Mouse (Mus musculus) v-Abl transformed pro-B cells (cell line): ENCODE data around the gene Sntg2.

ENCODE experiments used
- in situ Hi-C, 2 experiments: fragments of 400-800 bp; cut with MboI; formaldehyde crosslinking; loops; one replicate each; pipeline ENCODE4 v1.15.1; 2025; ENCODE audit not compliant: unreplicated experiment in 2 of 2

Sntg2 gene

DNA sequence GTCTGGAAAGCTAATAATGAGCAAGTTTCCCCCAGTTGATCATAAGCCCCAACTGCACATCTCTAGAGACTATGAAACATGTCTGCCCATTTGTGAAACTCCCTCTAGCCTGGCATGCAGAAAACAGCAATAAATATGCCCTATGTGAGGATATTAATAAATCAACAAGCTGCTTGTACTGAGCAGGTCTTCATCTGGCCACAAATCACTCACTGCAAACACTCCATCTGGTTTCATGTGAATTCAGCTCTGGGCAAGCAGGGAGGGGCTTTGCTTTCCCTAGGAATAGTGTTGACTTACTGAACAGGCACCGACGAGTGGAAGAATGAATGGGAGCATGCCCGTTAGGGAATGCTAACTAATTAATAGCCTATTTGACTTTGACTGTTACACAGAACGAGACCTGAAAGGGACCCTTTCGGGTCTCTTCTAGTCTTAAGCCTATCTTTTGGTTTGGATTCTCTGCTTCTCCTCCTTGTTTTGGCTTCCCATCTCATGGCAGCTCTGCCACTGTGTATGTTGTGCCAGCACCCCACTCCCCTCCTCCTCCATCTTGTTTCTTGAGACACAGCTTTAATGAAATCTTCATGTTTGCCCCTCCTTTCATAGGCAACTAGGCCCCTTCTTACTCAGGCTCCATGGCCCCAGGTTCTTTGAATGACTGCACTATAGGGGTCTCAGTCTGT, 86.1 kb downstream of the Sntg2 start:
- in situ Hi-C loops, result no loop called here

DNA sequence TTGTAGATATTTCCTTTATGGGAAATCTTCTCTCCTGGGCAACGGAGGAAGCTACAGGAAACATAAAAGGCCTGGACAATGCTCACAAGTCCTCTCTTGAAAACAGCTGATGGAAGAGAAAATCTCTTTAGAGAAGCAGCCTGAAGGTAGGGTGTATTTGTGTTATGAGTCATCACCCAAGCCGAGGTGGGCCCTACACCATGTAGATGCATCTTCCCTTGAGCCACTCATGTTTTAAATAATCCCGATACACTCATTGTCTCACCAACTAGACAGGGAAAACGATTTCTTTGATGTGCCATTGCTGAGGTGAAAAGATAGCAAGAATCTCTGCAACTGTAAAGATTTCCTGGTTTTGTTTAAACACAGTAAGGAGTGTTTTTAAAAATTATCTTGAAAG, 89.4 kb downstream of the Sntg2 start:
- in situ Hi-C loops, result no loop called here

DNA sequence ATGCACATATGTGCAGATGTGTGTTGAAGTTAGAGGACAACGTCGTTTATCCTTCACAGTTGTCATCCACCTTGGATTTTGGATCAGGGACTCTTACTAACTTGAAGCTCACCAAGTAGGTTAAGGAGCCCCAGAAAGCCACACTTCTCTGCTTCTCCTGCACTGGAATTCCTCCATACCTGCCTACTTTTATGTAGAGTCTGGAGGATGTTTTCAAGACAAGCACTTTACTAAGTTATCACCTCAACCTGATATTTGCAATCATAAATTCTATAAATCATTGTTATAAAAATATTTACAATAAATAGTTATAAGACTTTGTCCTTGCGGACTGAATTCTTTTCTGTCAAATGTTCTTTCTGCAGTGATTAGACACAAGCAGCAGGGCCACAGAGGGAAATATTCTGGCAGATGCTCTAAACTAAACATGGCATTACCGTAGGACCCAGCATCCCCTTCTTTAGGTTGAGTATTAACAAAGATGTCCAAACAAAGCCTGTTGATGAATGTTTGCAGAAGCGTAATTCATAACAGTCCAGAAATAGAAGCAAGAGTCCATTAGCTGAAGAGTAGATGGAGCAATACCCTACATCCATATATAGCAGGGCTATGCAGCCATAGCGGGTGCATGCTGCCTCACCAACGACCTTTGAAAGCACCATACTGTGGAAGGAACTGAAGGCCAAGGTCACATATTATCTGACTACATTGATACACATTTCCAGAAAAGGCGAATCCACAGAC, 100.8 kb downstream of the Sntg2 start:
- in situ Hi-C loops, result no loop called here

DNA sequence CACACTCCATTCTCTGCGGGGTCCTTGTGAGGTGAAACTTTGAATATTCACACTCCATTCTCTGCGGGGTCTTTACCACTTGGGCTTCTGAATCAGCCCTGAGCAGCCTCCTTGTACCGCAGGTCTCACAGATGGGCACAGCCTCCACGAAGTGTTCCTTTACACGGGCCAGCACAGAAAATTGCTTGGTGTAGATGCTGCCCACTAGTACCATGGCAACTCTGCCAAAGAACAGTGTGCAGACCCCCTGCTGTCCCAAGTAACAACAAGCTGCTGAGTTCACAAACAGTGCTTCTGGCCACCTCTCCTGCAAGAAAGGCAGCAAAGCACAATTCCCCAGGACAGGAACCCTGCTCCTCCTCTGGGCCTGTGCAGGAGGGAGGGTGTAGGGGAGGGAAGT, 109.0 kb downstream of the Sntg2 start:
- in situ Hi-C loops, result no loop called here

DNA sequence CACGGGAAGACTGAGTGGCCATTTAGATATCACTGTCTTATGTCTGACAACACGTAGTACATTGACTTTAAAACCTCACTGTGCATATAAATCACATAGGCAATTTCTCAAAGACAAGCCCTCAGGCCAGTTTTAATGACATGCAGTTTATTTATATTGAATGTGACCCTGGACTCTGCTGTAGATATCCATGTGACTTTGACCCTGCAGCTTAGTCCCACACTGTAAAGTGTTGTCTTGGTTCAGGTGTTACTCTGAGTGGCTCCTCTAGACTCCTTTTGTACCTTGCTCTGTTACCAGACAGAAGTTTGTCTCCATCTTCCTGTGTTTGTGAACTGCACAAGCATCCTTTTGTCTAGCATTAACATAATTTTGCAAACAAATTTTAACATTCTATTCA, 112.0 kb downstream of the Sntg2 start:
- in situ Hi-C loops, result no loop called here

DNA sequence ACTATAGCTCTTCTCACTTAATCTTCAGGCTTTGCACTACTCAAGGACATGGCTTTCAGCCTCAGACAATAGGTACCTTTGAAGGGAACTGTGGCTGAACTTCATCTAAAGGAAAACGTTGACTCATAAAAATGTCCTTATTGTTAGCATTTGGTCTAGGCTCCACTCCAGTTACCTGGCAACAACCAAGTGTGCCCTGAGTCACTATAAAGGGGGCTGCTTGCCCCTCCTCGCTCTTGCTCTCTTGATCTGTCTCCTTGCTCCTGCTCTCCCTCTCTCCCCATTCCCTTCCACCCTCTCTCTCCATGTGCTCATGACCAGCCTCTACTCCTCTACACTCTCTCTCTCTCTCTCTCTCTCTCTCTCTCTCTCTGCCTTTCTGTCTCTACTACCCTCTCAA, 114.5 kb downstream of the Sntg2 start:
- in situ Hi-C loops, result no loop called here

DNA sequence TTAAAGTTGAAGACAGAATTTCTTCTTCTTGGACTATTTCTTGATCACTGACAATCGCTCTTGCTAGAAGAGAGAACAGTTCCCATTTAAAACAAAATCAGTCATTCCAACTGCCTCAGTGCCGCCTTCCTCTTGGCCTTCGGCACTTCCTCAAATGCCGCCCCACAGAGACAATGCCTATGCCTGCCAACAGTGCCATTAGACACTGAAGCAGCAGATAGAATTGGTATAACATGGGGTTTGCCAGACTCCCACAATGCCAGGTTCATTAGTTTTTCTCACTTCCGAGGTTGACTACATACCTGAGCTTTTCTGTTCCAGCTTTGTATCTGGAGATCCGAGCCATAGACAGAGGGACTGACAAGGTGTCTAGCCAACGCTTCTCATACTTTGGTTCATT, 115.5 kb downstream of the Sntg2 start:
- in situ Hi-C loops, result no loop called here

DNA sequence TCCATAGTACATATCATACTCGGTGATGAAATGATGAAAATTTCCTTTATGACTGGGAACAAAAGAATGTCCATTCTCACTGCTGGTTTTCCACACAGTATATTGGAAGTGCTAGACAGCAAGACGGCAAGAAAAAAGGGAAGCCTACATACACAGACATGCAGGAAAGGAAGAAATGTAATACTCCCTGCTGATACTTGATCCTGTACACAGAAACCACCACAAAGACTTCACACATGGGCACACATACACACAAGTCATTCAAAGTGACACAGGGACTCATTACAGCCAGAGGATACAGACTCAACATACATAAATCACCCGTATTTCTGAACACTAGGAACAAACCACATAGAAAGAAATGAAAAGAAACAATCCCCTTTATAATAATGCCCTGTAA, 117.0 kb downstream of the Sntg2 start:
- in situ Hi-C loops, result no loop called here

DNA sequence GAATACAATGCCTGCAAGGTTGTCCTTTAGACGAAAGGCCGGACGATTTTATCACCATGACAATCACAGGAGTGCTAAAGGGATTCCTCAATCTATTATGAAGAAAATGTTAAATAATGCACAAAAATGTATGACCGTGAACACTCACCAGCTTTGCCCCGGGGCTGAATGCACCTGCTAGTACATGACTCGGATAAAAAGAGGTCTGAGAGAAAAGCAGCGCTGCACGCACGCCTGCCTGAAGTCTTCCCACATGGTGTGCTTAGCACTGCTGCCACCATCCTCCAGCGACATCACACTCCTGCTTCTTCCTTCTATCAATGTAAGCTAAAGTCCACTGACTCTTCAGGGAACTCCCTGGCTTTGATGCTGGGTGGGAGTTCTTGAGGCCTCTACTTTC, 118.6 kb downstream of the Sntg2 start:
- in situ Hi-C loops, result no loop called here

DNA sequence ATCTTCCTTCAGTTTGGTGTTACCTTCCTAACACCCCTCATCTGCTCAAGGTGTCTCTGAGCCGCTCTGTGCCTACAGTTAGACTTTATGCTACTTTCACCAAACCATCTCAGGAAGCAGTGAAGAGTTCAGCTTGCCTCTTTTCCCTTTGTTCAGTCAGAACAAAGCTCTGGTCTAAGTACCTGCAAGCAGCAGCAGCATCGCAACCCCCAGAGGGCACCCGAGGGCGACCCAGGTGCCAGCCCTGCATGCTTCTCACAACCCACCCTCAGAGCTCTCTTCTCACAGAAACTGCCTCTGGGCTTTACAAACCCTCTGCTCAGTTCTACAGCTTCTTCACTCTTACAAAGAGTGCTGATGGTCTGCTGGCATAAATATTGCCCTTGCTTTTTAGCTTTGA, 120.8 kb downstream of the Sntg2 start:
- in situ Hi-C loops, result no loop called here

DNA sequence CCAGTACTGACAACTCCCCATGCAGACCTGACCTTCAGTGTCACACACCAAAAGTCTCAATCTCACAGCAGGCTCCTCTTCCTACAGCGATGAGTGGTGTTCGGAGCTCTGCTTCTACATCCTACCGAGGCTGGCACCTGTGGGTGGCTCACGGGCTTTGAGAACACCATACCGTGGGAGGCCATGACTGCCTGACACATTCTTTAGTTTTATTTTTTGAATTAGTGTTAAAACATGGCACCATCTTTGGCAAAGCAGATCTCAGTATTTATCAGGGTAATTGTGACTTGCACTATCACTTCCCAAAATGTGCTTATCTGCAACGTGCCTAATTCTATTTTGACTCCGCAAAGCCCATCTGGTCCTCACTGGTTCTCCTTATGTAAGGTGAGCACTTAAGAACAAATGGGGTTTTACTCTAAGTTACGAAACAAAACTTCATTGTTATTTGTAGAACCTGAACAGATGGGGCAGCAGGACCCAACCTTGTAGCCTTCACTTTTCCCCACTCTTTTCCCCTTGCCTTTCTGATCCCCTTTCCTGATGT, 121.8 kb downstream of the Sntg2 start:
- in situ Hi-C loops, result no loop called here

DNA sequence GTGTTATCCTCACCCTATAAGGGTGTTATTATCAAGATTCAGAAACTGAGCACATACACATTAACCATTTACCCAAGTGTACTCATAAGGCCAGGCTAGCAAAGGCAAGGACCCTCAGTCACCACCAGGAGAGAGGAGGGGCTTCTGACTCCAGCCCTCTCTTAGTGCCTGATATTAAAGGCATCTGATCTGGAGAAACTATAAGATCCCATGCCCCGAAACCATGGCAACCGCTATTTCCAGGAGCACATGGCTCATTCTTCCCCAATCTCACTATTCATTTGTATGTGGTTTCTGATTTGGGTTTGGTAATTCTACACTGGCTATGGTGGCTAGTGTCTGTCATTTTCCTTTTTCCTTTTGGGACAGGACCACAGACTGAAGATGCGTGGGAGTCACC, 124.1 kb downstream of the Sntg2 start:
- in situ Hi-C loops, result no loop called here

DNA sequence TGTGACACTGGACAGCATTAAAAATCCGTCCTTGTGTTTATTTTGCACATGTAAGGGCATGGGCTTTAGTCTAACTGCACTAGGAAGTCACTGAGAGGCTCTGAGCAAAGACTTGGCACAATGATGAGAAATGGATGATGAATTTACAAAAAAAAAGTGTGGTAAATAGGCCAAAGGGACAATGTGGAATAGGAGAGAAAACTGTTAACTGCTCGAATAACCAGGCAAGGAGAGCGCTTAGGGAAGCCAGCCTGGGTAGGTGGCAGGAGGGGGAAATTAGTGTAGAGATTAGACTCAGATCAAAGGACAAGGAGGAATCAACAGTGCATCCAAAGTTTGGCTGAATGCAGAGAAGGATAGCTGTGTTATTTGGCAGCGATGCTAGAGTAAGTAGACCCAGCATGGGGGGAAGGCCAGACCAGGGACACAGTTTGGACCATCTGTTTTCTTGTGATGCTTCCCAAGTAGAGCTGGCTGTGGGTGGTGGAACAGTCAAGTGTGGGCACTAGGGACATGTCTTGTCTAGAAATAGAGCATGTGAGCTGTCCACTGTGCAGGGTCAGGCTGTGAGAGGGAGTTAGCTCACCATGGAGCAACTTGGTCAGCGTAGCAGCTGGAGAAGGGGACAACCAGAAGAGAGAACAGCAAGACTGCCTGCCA, 126.8 kb downstream of the Sntg2 start:
- in situ Hi-C loops, result no loop called here

DNA sequence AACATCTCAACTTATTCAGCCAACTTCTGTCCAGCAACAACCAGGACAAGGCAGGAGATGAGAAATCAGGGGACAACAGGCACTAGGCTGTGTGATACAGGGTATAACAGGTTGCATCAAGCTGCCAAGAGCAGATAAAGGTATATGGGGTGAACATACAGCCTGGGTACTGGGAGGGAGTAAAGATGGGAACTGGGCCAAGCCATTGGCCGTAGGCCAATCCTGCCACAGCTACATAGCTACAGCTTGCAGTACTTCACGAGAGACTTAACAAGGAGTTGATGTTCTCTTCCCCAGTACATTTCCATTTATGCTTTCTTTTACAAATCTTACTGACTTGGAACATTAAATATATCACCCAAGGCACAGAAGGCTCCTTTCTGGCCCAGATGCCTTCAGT, 129.0 kb downstream of the Sntg2 start:
- in situ Hi-C loops, result no loop called here

DNA sequence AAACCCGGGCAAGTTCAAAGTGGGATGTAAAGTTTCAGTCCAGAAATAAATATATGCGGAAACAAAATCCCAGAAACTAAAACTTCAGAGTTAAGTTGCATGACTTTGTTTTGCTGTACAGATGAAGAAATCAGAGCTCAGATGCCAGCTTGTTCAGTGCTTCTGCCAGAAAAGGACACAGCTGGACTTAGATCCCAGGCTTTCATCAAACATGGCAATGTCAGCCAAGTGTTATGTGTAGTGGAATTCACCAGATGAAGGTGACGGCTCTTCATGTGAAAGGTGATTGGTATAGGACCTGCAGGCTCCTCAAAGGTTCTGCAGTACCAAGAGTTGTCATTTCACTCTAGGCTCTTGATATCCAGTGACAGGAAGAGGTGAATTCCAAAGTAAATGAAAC, 132.3 kb downstream of the Sntg2 start:
- in situ Hi-C loops, result no loop called here

DNA sequence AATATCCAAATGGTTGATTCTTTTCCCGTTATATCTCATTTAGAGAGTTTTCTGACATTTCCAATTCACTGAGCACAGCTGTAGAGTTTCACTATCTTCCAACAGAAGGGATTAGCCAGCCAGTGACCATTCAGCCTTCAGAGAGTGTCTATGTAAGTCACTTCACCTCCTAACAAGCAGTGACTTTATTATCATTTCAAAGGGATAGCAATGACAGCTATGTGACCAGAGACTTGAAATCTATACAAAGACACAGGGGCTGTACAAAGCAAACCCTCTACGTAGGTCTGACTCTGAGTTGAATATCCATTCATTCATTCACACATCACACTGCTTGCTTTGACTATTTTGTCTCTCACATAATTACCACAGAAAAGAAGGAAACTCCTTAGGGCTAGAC, 138.2 kb downstream of the Sntg2 start:
- in situ Hi-C loops, result no loop called here

DNA sequence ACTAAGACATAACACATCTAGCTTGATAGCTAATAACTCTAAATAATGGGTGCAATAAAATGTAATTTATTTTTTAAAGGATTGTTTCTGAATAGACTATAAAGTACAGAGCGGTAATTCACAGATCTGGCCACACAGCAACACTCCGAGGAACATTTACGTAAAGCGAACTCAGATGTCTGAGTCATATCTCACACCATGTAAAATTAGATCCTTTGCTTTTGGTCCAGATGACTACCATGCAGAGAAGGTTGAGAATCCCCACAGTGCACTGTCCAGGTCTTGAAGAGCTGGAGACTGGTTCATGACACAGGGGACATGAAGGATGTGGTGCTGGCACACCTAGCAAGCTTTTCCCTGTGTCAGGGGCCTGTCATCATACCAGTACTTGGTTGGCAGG, 145.2 kb downstream of the Sntg2 start:
- in situ Hi-C loops, result no loop called here

DNA sequence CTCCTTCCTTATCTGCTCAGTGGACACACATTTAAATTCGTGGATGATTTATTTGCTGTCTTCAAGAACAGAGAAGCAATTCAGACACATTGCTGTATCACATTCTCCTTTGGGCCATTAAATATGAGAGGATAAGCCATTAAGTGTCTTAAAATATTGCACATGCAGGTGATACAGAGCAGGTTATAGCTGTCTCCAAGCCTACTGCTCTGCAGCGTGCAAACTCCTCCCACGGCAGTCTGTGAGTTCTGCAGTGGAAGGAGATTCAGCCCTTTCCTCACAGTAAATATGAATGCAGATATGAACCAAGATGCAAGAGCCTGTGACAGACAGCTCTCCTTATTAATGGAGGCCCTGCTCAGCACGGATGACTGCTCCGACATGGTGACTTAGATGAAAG, 146.9 kb downstream of the Sntg2 start:
- in situ Hi-C loops, result no loop called here

DNA sequence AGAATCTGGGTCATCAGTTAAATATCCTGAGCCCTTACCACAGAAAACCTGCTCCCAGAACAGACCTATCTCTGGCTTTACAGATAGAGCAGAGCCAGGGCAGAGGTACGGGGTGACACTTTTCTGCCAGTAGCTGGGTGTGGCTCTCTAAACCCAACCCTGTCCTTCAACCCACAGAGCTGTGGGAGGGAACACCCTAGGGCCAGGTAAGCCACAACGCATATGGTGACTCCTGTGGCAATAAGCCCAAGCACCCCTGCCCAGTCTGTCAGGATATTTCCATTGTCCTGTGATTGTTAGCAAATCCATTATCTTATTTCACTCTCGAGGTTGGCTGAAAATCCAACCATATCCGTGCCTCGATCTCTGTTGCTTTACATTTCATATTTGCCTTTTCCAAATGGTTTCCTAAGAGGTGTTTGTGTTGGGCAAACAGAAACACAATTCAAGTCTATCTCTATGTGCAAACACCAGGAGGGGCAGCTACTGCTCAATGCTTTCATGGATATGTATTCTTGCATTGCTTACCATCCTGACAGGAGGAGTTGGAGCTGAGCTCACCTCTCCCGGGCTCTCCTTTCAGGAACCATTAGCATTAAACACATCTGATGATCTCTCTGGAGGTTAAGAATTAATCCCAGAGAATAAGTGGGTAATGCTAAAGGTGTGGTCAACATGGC, 156.3 kb downstream of the Sntg2 start:
- in situ Hi-C loops, result no loop called here

DNA sequence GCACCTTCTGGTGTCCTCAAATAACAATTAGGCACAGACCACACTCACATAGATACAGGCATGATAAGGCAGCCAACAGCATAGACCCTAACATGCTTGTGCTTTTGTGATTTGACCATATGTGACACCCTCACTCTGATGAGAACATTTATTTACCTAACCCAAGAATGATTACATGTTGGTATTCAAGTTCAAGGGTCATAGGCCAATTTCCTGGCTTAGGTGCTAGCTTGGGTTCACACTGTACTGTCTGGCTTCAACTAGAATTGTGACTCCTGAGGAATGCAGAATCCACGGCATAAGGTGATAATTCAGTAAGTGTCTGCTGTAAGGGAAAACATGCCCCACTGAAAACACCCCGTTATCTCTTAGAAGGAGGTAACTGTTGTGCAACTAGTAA, 158.4 kb downstream of the Sntg2 start:
- in situ Hi-C loops, result no loop called here

DNA sequence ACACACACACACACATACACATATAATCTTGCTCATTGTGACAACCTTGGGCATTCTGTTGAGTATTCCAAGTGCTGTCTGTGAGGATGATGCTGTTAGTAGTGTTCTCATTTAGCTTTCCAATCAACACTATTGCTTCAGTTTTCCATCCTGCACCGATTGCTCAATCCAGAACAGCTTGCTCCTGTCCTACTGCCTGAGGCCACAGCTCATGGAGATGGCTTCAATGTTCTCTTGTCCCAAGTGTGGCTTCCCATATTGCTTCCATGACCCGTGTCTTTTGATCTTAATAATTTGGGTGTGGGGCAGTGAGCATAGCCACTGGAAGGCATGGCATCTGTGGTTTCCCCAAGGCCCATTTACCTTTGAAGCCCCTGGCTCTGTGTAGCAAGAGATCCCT, 162.8 kb downstream of the Sntg2 start:
- in situ Hi-C loops, result no loop called here
